Mouse (Mus musculus): ENCODE data around the gene Runx1.

The Runx1 gene

DNA sequence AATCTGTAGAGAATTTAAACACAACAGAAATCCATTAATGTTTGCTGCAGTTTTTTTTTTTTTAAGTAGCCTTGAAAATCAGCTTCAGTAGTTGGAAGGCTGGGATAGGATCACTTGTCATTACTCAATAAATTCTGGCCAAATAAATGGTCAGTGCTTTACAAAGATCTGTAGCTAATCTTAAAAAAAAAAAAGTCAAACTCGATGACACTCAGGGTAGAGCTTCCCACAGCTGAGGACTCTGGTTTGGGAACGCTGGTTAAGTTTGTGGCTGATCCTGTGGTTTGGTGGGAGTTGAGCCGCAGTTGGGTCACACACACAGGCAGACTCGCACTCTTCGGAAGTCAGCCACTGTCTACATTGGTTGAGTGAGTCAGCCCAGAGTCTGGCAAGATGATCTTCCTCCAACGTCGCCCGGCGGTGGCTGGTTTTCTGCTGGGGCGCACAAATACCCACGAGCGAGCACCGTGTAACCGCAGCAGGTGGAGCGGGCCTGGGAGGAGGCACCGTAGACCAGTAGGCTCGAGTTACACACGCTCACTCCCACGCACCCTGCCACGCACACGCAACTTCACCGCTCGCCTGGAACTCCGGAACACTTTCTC is 129.4 kb downstream of the Runx1 start:
- DNase-seq = no peak

DNA sequence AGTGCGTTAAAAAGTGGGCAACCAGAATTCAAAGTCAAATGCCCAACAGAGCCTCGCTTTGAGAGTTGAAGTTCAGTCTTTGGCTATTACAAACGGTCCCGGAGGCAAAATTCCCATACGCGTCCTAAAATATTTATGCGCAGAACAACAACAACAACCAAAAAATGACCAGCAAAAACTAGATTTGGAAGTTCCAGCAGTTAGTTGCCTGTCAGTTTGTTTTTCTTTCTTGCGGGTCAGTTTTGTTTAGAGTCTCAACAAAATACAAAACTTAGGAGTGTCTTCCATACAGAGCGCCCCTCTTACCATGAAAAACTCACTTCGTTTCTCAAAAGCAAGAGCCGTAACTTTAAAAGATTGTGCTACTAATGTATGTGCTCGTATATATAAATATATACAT is 130.0 kb downstream of the Runx1 start:
- no peak for DNase-seq

DNA sequence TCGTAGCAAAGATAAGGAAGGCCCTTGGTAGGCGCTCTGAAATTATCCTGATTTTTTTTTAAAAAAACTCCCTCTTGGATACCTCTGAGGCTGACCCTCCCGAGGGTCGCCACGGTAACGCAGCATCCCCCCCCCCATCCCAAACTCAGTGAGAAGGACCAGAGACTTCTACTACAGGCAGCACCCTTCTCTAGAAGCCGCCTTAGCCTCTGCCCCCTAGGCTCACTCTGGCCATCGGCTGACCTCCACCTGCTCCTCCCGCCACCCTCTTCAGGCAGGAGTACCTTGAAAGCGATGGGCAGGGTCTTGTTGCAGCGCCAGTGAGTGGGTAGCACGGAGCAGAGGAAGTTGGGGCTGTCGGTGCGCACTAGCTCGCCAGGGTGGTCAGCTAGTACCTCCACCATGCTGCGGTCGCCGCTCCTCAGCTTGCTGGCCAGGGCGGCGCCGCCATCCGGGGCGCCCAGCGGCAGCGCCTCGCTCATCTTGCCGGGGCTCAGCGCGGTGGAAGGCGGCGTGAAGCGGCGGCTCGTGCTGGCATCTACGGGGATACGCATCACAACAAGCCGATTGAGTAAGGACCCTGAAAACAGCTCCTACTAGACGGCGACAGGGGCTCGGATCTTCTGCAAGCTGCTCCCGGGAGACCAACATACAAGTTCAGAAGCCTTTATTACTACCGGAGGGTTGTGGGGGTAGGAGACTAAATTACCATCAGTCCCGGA is 130.6 kb downstream of the Runx1 start:
- DNase-seq = no peak

DNA sequence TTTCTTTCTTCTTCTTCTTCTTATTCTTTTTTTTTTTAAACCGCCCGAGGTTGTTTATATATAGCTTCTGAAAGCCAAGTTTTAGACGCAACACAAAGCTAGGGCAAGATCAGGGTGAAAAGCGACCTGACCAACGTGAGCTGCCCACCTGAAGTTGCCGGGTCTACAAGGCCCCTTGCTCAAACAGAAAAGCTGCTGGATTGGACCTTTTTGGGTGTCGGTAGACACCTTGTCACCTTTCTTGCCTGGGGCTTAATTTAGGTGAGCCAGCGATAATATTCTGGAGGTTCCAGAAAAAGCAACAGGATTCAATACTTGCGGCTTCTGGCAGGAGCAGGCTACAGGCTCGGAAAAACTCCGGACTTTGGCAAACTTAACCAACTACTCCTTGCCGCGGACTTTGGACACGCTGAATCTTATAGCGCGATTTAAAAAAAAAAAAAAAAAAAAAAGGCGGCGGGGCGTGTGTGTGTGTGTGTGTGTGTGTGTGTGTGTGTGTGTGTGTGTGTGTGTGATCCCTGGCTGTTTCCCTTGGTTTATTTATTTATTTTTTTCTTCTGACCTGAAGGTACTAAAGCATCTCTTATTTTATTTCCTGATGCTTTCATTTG is 131.3 kb downstream of the Runx1 start:
- no peak for DNase-seq

DNA sequence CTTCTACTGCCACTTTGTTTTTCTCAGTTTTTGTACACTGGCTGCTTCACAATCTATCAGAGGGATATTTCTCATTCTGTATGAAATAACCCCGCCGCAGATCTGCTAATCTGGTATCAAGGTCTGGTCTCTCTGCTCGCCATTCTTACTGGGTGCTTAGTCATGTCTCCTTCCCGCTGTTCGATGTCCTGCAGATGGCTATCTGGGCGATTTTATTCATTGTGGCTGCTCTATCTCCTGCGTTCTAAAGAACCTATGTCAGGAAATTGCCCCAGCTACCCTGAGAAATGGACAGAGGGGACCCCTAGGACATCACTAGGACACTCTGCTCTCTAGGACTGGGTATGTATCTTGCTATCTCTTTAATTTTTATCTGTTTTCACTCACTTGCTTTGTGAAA is 135.2 kb downstream of the Runx1 start:
- no peak for DNase-seq

DNA sequence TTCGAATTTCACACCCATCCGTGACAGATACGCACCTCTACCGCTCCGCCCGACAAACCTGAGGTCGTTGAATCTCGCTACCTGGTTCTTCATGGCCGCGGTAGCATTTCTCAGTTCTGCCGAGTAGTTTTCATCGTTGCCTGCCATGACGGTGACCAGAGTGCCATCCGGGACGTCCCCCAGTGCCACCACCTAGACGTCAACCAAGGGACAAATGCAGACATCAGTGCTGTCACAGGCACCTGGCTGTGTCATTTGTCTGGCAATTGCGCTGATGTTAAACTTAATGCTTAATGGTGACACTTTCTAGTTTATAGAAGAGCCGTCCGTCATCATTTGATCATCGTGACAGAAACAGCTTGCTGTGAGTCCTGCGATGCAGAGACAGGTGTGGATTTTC is 137.0 kb downstream of the Runx1 start:
- DNase-seq = no peak

DNA sequence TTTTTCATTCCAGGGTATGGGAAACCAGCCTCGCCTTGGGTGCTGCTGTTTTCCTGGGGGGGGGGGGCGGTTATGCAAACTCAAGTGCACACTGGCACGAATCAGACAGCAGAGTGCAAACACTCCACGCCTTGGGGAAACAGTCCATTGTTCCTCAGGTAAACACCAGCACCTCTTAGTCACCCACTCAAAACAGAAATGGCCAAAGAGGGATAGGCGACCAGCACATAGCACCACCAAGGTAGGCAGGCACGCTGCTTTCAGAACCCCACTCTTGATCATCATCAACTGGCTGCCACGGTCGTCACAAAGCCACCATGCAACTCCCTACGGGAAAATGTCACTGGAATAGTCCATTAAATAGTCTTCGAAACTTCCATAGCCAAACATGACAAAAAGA is 139.0 kb downstream of the Runx1 start:
- no peak for DNase-seq

DNA sequence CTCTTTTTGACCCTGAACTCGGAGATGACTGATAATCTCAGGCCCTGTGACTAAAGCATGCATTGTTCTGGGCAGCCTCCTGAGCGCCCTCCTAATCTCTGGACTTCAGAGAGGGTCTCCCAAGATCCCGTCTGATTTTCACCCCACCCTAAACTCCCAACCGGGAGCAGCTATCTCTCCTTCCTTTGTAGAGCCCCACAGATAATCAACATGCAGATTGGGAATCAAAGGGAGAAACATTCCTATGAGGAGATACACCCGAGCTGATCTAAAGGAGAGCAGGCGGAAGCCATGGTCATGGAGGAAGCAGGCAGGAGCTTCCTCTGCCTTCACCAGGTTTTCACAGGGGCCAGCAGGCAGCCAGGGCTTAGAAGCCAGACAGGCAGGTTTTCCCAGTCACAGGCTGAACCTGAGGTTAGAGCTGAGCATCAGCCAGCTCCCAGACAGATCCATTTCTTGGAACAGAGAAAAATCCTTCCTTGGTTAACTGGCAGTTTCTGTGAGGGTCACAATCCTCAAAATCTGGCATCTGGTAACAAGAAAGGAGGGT is 140.1 kb downstream of the Runx1 start:
- DNase-seq = no peak

DNA sequence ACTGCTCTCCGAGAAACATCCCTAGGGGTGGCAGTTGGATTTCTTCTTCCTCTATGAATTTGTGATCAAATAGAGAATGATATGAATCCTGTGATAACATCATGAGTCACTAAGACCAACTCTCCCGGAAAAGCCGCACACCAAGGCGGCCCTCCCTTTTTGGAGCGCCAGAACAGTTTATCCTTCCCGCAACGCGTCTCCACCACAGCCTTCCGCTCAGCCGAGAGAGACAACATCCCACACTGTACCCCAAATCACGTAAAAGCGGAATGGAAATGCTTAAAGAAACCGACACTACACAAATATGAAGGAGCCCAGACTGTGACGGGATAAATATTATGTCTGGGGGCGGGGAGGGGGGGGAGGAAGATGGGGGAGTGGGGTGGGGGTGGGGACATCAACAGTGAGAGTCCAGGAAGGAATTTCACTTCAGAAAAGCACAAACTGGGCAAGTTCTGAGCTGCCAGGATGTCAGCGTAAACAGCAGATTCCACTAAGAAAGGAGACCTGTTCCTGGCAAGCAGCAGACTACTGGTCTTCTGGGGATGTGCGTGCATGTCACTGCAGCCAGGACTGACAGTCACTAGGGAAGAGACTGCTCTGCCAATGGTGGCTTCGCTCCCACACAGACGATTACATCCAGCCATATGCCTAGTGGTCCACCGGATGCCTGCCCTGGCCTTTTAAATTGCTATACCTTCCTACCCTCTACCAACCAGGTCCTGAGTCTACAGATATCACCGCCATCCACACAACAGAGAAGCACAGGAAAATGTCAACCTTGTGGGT is 141.3 kb downstream of the Runx1 start:
- DNase-seq = no peak

DNA sequence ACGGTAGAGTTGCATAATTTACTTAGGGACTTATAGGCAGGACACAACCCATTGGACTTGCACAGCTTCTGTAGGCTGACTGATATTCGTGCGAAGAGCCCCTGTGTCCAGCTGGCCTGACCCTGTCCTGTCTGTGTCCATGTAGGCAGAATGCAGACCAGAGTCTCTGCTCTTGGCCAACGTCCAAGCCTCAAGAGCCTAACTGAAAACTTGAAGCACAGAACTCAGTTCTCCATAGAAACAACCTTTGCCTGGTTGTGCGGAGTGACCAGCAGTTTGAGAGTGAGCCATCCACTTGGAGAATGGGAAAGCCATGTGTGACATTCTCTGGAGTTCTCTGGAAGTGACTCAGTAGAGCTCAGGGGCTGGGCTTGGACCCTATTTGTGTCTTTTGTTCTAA is 149.3 kb downstream of the Runx1 start:
- no peak for DNase-seq

DNA sequence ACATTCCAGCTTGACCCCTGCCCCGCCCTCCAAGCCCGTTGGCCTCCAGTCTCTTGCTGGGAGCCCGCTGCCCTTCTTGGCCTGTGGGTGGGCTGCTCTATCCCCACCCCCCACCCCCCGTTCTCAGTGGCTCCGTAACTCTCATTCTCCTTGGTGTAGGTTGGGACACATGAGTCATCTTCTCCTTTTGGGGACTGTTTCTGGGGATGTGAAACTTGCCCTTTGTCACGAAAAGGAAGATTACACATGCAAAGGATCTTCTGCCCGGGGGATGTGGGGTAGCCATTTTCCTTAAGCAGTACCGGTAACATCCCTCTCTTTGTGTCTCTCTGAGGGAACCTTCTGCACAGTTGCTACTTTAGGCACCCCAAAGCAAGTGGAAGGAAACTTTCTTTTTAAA is 150.3 kb downstream of the Runx1 start:
- no peak for DNase-seq

DNA sequence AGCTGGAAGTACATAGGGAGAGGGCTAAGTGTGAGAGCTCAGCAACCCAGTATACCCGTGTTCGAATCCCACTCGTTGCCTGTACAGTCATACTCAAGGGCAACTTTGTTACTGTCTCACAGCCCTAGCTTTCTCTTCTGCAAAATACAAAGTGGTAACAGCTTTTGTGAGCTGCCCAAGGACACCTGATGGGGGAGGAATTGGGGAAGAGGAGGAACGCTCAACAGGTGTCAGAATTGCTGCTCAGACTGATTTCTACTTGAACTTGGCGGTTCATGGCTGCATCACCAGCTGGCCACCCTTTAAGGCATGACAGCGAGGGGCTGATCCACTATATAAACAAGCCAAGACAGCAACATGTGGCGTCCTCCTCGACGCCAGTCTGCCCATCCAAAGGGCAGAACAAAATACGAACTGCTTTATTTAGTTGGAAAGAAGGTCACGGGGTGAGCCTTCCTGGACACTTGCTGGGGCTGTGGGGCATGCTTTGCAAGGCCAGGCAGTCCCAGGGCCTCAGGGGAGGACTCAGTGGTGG is 151.0 kb downstream of the Runx1 start:
- DNase-seq = no peak

DNA sequence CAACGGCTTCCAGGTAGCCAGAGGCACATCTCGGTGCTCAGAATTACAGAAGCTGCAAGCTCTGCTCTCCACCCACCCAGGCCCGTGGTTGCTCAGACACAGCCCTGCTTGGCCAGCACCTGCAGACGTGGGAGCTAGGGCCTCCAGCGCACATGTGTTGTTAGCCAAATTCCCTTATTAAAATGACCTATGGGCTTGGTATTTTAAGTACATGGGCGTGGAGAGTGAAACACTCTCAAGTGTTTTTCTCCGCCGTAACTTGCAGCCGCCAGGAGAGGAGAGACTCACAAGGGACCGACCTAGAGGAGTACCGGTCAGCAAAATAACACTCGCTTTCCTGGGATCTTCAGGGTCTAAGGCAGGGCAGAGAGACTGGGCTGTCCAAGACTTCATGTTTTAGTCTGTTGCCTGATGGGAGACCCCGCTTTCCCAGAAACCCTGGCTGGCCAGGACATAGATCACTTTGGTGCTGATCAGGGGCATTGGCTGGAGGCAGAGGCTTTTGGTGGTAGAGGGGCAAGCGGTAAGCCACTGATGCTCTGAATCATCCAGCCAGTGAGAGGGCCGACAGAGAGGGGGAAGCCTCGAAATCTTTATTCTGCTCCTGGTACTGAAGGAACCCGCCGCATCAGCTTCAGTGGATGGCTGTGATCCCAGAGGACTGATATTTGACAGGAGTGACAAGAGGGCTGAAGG is 151.7 kb downstream of the Runx1 start:
- no peak for DNase-seq

DNA sequence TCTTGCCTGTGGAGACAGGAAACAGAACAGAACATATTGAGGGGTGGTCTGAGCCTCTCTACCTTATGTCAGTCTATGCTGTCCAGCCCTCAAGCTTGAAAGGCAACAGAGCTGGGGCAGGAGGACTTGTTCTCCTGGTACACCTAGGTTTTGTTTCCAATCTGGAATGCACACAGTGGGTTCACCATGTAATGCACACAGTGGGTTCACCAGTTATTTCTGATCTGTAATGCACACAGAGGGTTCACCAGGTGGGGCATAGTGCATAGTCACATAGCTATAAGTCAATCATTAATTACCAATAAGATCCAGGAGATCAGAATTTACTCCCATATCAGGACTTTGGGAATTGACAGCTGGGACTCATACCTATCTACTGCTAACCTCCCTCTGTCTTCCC is 157.1 kb downstream of the Runx1 start:
- DNase-seq = no peak

DNA sequence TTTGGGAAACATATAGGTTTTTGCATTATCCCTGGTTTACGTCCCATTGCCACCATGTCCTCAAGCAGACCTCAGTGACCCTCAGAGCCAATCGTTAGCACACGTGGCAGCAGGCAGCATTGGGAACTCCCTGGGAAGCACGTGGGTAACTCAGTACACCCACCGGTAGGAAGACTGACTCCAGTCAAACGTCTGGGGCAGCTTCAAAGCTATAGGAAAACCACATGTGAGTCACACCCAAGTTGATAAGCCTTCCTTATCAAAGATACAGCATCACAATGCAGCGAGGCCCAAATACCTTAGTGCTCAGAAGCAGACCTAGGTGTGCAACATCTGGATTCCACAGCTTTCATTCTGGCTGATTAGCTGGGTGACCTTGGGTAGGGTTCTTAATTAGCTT is 164.2 kb downstream of the Runx1 start:
- DNase-seq = no peak

DNA sequence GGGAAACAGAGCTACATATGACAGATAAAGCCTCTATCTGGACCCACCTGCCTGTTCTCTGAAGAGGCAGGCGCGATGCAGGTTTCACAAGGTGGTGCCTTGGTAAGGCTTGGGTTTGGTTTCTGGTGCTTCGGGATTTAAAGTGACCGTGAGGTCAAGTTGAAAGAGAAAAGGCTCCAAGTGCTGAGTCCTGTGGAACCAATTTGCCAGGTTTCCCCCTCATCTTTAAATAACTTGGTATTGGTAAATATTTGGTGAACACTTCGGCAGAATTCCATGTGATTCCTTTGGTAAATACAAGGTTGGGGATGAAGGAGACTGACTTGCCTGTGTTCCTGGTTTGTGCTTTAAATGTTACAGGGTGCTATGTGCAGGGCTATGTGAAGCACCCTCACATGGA is 169.2 kb downstream of the Runx1 start:
- DNase-seq = no peak

DNA sequence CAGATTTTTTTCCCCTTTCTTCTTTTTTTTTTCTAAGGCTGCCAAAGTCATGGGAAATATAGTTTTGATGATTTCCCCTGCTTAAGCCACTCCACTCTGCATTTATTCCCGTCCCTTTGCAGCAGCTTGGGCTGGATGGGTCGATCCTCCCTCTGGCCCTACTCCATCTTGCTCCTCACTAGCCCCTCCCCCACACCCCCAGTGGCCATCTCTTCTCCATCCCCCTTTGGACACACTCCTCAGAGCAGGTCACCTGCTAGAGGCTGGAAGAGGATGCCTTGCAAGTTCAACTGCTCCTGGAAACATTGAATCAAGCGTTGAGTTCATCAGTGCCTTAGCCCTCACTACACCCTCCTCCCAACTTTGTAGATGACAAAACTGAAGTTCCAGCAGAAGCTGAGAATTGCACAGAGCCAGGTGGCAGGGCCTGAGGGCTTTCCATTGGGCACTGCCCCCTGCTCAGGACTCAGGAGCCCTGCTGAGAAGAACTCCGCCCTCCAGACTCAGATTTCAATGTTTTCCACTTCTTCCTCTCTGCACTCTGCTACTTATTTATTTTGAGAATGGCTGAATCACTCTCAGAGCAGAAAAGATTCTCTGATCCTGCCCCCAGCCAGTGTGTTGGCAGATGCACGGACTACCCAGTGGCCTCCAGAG is 171.5 kb downstream of the Runx1 start:
- DNase-seq = no peak

DNA sequence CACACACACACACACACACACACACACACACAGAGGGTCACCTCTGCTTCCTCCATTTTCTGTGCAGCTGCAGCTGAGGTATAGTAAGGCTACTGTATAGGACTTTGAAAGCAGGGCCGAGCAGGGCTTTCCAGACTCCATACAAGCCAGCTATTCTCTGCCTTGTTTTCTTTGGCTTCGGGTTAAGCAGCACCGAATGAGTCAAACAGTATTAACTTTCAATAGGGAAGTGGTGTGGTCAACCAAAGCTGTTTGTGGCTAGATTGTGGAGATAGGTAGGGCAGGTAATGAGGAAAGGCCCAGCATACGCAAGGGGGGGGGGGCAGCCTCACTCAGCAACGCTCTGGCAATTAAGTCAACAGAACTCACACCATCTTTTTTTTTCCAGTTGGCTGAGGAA is 172.1 kb downstream of the Runx1 start:
- DNase-seq = no peak

DNA sequence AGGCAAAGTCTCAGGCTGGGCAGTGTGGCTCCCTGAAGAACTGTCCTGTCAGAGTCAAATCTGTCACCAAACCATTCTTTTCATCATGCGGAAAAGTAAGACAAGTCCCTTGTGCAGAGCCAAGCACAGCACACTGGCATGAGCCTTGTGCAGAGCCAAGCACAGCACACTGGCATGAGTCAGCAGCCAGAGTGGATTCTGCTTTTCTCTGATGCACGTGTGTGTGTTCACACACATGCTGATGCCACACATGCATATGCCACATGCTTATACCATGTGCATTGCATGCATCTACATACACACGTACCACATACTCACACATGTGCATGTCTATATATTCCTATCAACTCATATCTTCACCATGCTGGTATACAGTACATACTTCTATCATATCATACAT is 174.7 kb downstream of the Runx1 start:
- DNase-seq = no peak

DNA sequence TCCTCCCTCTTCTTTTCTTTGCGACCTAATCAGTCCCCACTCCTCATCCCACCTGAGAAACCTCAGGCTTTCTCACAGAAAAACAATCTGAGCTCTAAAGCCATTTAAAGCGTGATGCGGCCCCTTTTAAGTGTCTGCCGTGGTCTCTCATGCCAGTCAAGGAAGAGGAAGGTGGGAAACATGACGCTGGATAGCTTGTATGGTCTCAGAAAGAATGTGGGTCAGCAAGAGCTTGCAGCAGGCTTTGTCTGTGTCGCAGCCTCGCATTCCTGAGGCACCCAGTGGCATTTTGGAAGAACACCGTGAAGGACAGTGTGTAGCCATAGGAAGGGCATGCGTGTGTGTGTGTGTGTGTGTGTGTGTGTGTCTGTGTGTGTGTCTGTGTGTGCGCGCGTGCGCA is 179.8 kb downstream of the Runx1 start:
- DNase-seq = no peak

DNA sequence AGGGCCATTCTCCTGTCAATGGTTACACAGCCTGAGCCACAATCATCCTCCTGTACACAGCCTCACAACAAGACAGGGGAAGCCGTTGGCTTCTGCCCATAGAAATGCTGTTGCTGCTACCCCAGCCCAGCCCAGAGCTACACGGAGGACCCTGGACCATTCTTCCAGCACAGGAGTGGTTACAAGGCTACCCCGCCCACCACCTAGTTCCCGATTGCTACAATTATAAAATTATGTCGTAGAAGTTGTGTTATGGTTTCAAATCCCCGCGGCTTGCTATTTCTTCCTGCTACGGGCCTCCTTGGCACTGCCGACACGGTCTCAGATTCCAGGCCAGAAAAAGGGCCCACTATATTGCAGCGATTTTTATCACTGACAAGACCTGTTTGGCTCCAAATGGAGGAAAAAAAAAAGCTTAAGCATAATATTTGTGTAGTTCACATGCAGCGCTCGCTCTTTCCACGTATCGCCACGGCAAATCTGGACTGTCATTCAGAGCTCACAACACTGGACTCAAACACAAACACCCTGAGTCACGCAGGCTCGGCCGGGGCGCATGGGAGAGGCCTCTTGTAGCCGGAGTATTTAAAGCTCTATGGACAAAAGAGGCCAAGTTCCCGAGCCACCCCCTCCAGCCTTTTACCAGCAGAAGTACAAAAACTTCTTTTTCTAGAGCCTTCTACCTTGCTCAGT is 180.4 kb downstream of the Runx1 start:
- DNase-seq = no peak

Measured in cerebellum, adult 18-20 months (tissue).